Mouse (Mus musculus) lung, postnatal 0 days (tissue): ENCODE measurements at regions not wholly inside any gene's neighbourhood (a gene's known extent, or its start where the extent isn't known, plus 50 kb on each side); places are given as distances from the start of the nearest gene placed in this dataset.

ENCODE experiments used
- CTCF ChIP-seq: IDR thresholded peaks from 2 replicates; pipeline ENCODE4 v1.5.1; 2016; ENCODE audit warnings: antibody characterized with exemption, mild to moderate bottlenecking
- EP300 ChIP-seq: IDR thresholded peaks from 2 replicates; pipeline ENCODE4 v1.6.1; 2016; ENCODE audit warnings: antibody characterized with exemption, mild to moderate bottlenecking, control low read depth

DNA sequence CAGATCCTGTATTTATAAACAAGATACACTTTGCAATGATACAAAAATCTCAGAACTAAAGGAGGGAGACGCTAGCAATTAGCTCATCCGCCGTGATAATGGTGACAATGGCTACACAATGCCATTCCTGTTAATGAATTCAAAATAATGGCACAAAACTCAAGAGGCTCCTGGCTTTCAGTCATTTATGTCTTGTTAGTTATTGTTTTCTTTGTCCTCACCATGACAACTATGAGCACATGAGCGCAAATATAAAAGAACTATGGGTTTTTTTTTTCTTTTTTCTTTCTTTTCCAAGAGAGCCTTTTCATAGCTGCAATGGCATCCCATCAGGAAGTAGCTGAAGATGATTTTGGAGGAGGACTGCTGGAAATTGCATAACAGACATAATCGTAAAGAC lies 194.2 kb downstream of the Cog6 start:
- TF ChIP-seq CTCF (no peak), EP300 (no peak)
